Mouse (Mus musculus) ovary, postnatal 10 days (tissue): Measurements from ENCODE around the gene Slco6d1.
"Not testable (repeated sequence)": the region's sequence is repeated elsewhere in the genome, so short reads cannot be mapped to it uniquely, and the experiment has no call there.

Experiments used
- DNase-seq: peaks from one replicate; pipeline ENCODE4 v3.0.0; 2022; ENCODE audit warnings: low spot score

Gene Slco6d1

DNA sequence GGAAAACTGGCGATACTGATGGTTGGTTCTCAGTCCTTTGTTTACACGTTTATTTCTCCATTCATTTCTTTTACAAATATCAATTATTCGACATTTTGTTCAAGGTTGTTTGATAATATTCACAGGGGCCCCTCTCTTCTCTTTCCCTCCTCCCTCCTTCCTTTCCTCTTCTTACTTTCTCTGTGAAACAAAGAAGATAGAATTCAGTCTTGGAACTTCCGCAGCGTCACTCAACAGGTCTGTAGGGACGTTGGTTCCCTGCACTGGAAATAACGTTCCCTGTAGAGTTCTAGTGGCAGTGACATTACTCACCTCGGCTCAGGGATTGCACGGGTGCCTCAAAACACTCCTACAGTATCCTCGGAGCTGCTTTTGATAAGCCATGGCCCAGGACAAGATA, at the start of gene Slco6d1:
Gene Slco6d1 (plus strand): TSS at position 301 of the 400 bp plus-strand sequence.
- DNase-seq, result no peak

DNA sequence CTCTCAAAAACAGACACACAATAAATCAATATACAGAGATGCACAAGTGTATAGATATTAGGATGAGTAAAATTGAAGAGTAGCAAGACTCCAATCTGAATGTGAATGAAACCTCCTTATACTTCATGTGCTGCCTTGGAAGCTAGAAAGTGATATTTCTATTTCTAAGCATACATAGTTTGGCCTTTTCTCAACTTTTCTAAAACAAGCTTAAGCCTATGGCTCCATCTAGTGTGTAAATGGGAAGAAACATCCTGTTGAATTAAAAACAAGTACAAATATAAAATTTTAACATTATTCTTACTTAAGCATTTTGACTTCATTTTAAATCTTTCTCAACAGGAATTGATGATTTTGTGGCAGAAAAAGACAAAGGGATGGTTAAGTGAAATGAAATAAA, 28.9 kb upstream of the Slco6d1 start:
- no peak for DNase-seq

DNA sequence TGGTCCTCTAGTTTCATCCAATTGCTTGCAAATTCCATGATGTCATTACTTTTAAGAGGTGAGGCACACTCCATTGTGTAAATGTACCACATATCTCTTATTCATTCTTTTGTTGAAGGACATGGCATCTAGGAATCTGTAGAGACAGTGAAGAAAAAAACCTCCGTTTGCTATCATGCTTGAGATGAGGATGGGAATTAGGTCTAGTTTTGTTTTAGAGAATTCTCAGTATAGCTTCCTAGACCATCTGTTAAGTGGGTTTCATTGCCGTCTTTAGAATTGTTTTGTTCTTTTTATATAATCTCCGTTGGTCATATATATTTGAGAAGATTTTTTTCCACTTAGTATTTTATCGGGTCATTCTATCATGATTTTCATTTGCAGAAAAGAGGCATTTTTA, 27.0 kb downstream of the Slco6d1 start:
- DNase-seq, result no peak

DNA sequence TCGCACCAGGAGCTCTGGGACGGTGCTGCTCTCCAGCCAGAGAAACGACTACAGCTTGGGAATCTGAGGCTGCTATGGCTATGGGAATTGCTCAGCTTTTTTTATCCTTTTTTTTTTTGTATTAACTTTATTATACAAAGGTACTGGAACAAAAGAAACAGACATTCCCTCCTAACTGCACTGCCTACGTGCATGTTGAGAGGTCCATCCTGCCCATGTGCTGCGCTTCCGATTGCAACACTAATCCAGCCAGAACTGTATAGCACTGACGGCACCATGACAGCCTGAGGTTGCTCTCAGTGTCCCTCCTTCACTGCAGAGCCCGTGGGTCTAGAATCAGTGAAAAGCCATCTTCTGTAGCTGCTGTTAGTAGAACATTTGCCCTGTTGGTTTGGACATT, 38.3 kb downstream of the Slco6d1 start:
- not testable (repeated sequence) for DNase-seq

DNA sequence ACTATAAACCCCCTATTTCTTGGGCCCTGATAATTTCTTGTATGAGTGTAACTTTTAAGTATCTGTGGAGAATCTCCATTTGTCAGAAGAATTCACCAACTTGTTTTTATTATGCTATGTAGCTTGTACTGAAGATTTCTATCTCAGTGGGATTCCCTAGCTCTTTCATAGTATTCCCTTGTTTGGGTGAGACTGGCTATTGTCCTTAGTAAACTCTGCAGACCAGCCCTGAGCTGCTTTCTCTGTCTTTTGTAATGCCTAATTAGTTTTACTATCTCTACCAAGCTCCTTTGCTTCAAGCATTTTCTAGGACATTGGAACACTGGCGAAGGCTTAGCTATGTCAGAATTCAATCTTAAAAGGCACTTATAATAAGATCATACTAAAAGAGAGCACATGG, 55.5 kb downstream of the Slco6d1 start:
- not testable (repeated sequence) for DNase-seq

DNA sequence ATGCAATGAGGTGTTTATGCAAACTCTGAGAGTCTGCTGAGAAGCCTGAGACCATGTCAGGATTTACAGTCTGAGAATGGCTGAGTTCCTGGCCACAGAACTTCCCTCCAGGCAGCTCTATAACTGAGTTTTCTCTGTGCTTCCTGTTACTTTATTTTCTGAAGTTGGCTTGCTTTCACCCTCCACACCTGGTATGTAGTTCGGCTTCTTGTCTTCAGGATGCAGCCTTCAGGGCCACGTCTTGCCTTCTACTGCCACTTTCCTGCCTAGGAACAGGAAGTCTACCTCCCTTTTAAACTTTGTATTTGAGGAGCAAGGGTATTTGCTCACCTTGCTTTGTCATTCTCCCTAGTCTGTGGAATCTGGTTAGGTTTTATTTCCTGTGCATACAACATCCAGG, 58.3 kb downstream of the Slco6d1 start:
- no peak for DNase-seq

DNA sequence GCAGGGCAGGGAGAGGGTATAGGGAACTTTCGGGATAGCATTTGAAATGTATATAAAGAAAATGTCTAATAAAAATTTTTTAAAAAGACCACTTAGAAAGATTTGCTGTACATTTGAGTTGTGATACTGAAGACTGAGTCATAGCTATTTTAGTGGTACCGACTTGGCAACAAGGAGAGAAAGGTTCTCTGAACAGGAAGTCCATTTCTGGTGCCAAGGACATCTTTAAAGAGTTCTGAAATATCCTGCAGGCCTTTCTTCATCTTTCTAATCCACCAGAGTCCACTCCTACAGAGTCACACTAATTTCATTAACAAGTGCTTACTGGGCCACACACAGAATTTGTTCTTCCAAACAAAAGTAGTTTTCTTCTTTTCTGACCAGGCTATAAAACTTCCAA, 85.1 kb downstream of the Slco6d1 start:
- DNase-seq, result no peak

DNA sequence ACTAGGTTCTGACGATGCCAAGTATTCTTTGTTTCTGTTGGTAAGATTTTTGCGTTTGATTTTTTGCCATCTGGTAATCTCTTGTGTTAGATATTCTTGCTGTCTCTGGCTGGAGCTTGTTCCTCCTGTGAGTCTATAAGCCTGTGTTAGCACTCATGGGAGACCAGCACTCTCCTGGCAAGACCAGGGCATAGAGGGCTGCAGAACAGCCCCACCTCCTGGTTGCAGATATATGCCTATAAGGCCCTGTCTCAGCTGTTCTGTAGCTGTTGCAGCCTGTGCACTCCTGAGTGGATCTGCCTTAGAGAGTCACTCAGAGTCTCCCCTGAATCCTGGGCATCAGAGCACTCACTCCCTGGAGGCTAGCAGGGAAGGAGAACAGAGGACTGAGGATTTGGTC, 102.1 kb downstream of the Slco6d1 start:
- no peak for DNase-seq

DNA sequence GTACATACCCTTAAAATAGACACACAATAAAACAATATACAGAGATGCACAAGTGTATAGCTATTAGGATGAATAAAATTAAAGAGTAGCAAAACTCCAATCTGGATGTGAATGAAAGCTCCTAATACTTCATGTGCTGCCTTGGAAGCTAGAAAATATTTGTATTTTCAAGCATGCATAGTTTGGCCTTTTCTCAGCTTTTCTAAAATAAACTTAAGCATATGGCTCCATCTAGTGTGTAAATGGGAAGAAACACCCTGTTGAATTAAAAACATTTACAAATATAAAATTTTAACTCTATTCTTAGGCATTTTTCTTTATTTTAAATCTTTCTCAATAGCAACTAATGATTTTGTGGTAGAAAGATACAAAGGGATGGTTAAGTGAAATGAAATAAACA, 102.6 kb downstream of the Slco6d1 start:
- DNase-seq, result no peak

DNA sequence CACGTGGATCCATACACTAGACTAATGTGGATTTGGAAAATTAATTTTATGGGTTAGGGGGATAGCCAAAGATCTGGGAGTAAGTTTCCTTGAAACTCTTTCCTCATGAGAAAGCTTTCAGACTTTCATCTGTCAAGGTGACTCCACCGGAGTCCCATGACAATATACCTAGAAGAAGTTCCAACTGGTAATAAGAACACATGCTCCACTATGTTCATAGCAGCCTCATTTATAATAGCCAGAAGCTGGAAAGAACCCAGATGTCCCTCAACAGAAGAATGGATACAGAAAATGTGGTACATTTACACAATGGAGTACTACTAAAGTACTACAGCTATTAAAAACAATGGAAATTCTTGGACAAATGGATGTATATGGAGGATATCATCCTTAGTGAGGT, 107.4 kb downstream of the Slco6d1 start:
- DNase-seq, result not testable (repeated sequence)

DNA sequence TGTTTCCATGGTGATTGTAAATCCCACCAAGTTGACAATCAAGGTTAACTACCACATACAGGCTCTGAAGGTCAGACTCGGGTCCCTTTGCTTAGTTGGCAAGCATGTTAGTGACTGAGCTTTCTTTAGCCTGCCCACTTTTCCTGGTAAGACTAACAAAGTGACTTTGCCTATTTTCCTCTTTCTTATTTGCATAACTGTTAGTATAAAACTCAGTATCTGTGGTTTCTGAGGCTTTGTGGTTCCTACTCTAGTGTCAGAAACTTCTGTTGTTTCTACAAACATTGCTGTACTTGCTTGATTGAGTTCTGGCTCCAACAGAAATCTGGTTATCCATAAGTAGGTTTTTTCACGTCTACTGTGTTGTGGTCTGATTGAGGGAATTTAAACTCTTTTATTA, 124.4 kb downstream of the Slco6d1 start:
- DNase-seq, result no peak

DNA sequence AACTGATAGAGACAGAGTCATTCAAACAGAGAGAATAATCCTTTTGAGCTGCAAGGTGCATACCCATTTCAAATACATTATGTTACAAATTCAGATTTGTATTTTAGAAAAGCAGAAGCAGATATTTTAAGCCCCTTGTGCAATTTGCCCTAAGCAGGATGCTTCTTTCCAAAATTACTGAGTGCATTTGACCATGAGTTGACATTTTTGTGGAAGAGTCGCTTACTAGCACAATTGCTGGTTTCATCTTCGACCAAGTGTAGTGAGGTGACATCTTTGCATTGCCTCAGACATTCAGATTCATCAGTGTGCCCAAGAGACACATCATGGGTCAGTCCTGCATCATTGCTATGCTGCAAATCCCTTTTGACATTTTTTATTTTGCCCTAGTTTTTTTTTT, 133.5 kb downstream of the Slco6d1 start:
- DNase-seq, result no peak

DNA sequence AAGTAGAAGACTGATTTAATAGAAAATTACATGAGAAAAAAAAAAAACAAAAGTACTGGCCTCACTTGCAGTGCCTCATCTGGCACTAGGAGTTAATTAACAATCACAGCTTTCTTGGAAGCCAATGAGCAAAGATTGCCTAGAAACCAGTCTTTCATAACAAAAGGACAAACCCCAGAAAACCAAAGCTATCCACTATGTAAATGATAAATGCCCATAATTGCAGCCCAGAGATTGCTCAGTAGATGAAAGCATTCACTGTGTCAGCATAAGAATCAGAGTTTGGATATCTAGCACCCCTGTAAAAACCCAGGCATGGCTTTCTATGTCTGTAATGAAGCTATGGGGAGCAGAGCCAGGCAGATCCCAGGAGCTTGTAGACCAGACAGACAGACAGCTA, 144.8 kb downstream of the Slco6d1 start:
- no peak for DNase-seq
